Mouse (Mus musculus): Measurements from ENCODE around the gene P2rx4.

P2rx4 gene

GRCm38 (mm10) chr5:122704571-122704970, 2.8 kb upstream of the P2rx4 start:
- DNase-seq = peak; percentile 67

GRCm38 (mm10) chr5:122705174-122705573, 2.2 kb upstream of the P2rx4 start:
- no peak for DNase-seq

GRCm38 (mm10) chr5:122706917-122707275, 448 bp upstream of the P2rx4 start:
- no peak for DNase-seq

GRCm38 (mm10) chr5:122708819-122709218, 1.5 kb downstream of the P2rx4 start:
- no peak for DNase-seq

- no peak for DNase-seq
Measured at GRCm38 (mm10) chr5:122715723-122716122, 8.4 kb downstream of the P2rx4 start.

GRCm38 (mm10) chr5:122716793-122717192, 9.4 kb downstream of the P2rx4 start:
- DNase-seq = no peak

- no peak for DNase-seq
Measured at GRCm38 (mm10) chr5:122718400-122718799, 11.1 kb downstream of the P2rx4 start.

- no peak for DNase-seq
Measured at GRCm38 (mm10) chr5:122719168-122719567, 11.8 kb downstream of the P2rx4 start.

GRCm38 (mm10) chr5:122725453-122725852, 18.1 kb downstream of the P2rx4 start:
- DNase-seq = no peak

- peak; percentile 80 for DNase-seq
Measured at GRCm38 (mm10) chr5:122726068-122726467, 18.7 kb downstream of the P2rx4 start.

- no peak for DNase-seq
Measured at GRCm38 (mm10) chr5:122726595-122726994, 19.3 kb downstream of the P2rx4 start.

GRCm38 (mm10) chr5:122727096-122727495, 19.8 kb downstream of the P2rx4 start:
- DNase-seq = no peak

- peak; percentile 48 for DNase-seq
Measured at GRCm38 (mm10) chr5:122730776-122731175, 23.4 kb downstream of the P2rx4 start.

- peak; percentile 77 for DNase-seq
Measured at GRCm38 (mm10) chr5:122731321-122731720, 24.0 kb downstream of the P2rx4 start.

- DNase-seq = peak; percentile 26
Measured at GRCm38 (mm10) chr5:122731991-122732673, 24.8 kb downstream of the P2rx4 start.

- no peak for DNase-seq
Measured at GRCm38 (mm10) chr5:122733881-122734280, 26.5 kb downstream of the P2rx4 start.

GRCm38 (mm10) chr5:122735853-122736252, 28.5 kb downstream of the P2rx4 start:
- DNase-seq = no peak

GRCm38 (mm10) chr5:122736761-122737160, 29.4 kb downstream of the P2rx4 start:
- no peak for DNase-seq

GRCm38 (mm10) chr5:122743880-122744422, 36.6 kb downstream of the P2rx4 start:
- DNase-seq = no peak

- DNase-seq = no peak
Measured at GRCm38 (mm10) chr5:122747950-122748349, 40.6 kb downstream of the P2rx4 start.

GRCm38 (mm10) chr5:122754477-122754876, 47.1 kb downstream of the P2rx4 start:
- DNase-seq = no peak

- no peak for DNase-seq
Measured at GRCm38 (mm10) chr5:122755620-122756019, 48.3 kb downstream of the P2rx4 start.

GRCm38 (mm10) chr5:122756144-122756543, 48.8 kb downstream of the P2rx4 start:
- no peak for DNase-seq

GRCm38 (mm10) chr5:122756680-122757079, 49.3 kb downstream of the P2rx4 start:
- DNase-seq = peak; percentile 85

Measured in kidney, adult 9 months (tissue).